Comparison of ENCODE assay signal across 10 mouse cellular contexts in the genomic region with DNA sequence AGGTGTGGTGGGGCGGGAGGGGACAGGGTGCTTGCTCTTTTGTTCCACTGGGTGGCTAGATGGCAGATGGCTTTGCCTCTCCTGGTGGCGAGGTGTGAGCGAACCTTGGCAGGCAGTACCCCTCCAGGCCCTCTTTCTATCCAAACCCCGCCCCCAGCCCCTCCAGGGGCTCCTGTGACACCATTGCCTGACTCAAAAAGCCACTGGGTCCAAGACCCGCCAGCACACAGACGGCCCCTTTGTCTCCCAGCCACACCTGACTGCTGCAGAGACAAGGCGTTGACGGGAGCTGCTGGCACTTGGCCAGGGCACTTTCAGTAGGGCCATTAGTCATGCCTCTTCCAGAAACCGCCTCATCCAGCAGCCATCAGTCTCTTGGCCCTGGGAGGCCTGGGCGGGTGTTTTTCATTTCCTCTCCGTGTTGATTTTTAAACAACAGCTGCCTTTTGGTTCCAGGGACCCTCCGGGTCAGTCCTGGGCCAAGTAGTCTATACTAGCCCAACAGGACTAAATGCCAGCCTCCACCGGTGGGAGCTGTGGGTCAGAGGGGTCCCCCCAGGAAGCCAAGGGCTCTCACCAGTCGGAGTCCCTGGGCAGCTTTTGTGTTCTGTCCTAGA. TPM values are rescaled to one million over a fixed set of nuclear protein-coding genes. Genes with fewer than 3 reads are reported as not detected.
DNase-seq lines count a peak whose midpoint lies in the region; ATAC-seq and TF ChIP-seq lines count a peak whose summit lies in the region.
"Had no signal": no experiment of that assay in that cellular context is flagged by ENCODE, and none has a peak within 500 bp of the region (broad histone marks: within the 10 kb centered on the region; RNA-seq: fewer than 3 reads in every experiment).

No protein-coding gene starts in this region.

- H3K4me2 ChIP-seq in embryonic facial prominence, embryonic 15.5 days (replicated peaks) = no peak overlapping the region
- H3K4me2 ChIP-seq in heart, embryonic 14.5 days (ENCODE audit: low read length) = peak overlapping the region; percentile 41
- 0 out of 2 replicates have a peak overlapping the region, but pooled peaks have one; percentile 13 for H3K4me2 ChIP-seq in limb, embryonic 14.5 days (replicated peaks; ENCODE audit: low read depth, low read length, severe bottlenecking)
- H3K4me2 ChIP-seq in neural tube, embryonic 13.5 days = peak overlapping the region; percentile 7; the same call in 1 of the 2 replicates
- H3K4me2 ChIP-seq: liver, embryonic 15.5 days had no signal

- peak; percentile 92 for DNase-seq in left cerebral cortex, postnatal 4 days
- DNase-seq in left cerebral cortex, postnatal 14 days (ENCODE audit: low spot score in 2 of 2) = no peak
- DNase-seq in adrenal gland, postnatal 36 days = peak; percentile 65 to 79
- DNase-seq in limb, embryonic 14.5 days (ENCODE audit: low spot score) = peak; percentile 92
- DNase-seq in left cerebral cortex, adult 8-10 months (ENCODE audit: low spot score in 2 of 2) = no peak

- 12% methylated on average over 14 of the region's 14 CpGs for WGBS in embryonic facial prominence, embryonic 15.5 days
- 13% methylated on average over 14 of the region's 14 CpGs for WGBS in heart, embryonic 14.5 days
- 11% methylated on average over 14 of the region's 14 CpGs for WGBS in limb, embryonic 14.5 days
- 15% methylated on average over 14 of the region's 14 CpGs for WGBS in neural tube, embryonic 13.5 days

- H3K27me3 ChIP-seq in embryonic facial prominence, embryonic 15.5 days = no peaks in the 10 kb centered on the region
- H3K27me3 ChIP-seq in heart, embryonic 14.5 days (ENCODE audit: control insufficient read depth, insufficient read depth, low read length) = no peaks in the 10 kb centered on the region
- no peaks in the 10 kb centered on the region for H3K27me3 ChIP-seq in limb, embryonic 14.5 days (ENCODE audit: control insufficient read depth, insufficient read depth, low read length)
- H3K27me3 ChIP-seq in neural tube, embryonic 13.5 days = no peaks in the 10 kb centered on the region
- H3K27me3 ChIP-seq: liver, embryonic 15.5 days had no signal

- intact Hi-C loops in left cerebral cortex, postnatal 4 days (cut with DNase I) = no loop called here
- intact Hi-C loops in left cerebral cortex, postnatal 14 days (cut with DNase I) = no loop called here

- peak overlapping the region; percentile 71 for H3K27ac ChIP-seq in embryonic facial prominence, embryonic 15.5 days (replicated peaks)
- H3K27ac ChIP-seq in heart, embryonic 14.5 days (replicated peaks in 1 of 2; ENCODE audit: control insufficient read depth in 1 of 2, insufficient read depth in 1 of 2, low read depth in 2 of 2, low read length in 2 of 2) = peak overlapping the region; percentile 58 to 75
- H3K27ac ChIP-seq in limb, embryonic 14.5 days (replicated peaks; ENCODE audit: low read depth, low read length) = peak overlapping the region; percentile 56
- peak overlapping the region; percentile 83 for H3K27ac ChIP-seq in neural tube, embryonic 13.5 days (replicated peaks)
- H3K27ac ChIP-seq: liver, embryonic 15.5 days had no signal

- H3K4me3 ChIP-seq in embryonic facial prominence, embryonic 15.5 days (replicated peaks) = no peak overlapping the region
- H3K4me3 ChIP-seq in heart, embryonic 14.5 days (ENCODE audit: control insufficient read depth in 1 of 2, insufficient read depth in 1 of 2, low read depth in 1 of 2, low read length in 2 of 2) = no peak overlapping the region
- H3K4me3 ChIP-seq in limb, embryonic 14.5 days (replicated peaks; ENCODE audit: low read length) = no peak overlapping the region
- no peak overlapping the region for H3K4me3 ChIP-seq in neural tube, embryonic 13.5 days
- H3K4me3 ChIP-seq: liver, embryonic 15.5 days had no signal

- no peak overlapping the region for H3K9ac ChIP-seq in embryonic facial prominence, embryonic 15.5 days
- no peak overlapping the region for H3K9ac ChIP-seq in heart, embryonic 14.5 days (ENCODE audit: low read length)
- peak overlapping the region; percentile 34 for H3K9ac ChIP-seq in limb, embryonic 14.5 days (ENCODE audit: low read depth, low read length, severe bottlenecking)
- 0 out of 2 replicates have a peak overlapping the region, but pooled peaks have one; percentile 6 for H3K9ac ChIP-seq in neural tube, embryonic 13.5 days
- H3K9ac ChIP-seq: liver, embryonic 15.5 days had no signal

- H3K36me3 ChIP-seq in embryonic facial prominence, embryonic 15.5 days = no peaks in the 10 kb centered on the region
- no peaks in the 10 kb centered on the region for H3K36me3 ChIP-seq in heart, embryonic 14.5 days (ENCODE audit: control insufficient read depth, insufficient read depth, low read length)
- H3K36me3 ChIP-seq in limb, embryonic 14.5 days (ENCODE audit: control insufficient read depth, insufficient read depth, low read length) = no peaks in the 10 kb centered on the region
- no peaks in the 10 kb centered on the region for H3K36me3 ChIP-seq in neural tube, embryonic 13.5 days
- H3K36me3 ChIP-seq: G1E; liver, embryonic 15.5 days had no signal

- peaks cover 28% of the 10 kb centered on the region for H3K4me1 ChIP-seq in embryonic facial prominence, embryonic 15.5 days
- peaks cover 12 to 13% of the 10 kb centered on the region in 2 experiments for H3K4me1 ChIP-seq in heart, embryonic 14.5 days (ENCODE audit: control insufficient read depth in 2 of 2, insufficient read depth in 2 of 2, low read length in 2 of 2)
- H3K4me1 ChIP-seq in limb, embryonic 14.5 days (ENCODE audit: control insufficient read depth, insufficient read depth, low read length) = peaks cover 14% of the 10 kb centered on the region
- peaks cover 31% of the 10 kb centered on the region for H3K4me1 ChIP-seq in neural tube, embryonic 13.5 days (replicated peaks)

- ATAC-seq in embryonic facial prominence, embryonic 15.5 days (ENCODE audit: insufficient number of reproducible peaks, low FRiP score, low TSS enrichment, low read depth) = peak; percentile 84
- ATAC-seq in heart, embryonic 14.5 days (ENCODE audit: insufficient number of reproducible peaks, insufficient read depth, low FRiP score, low read depth) = peak; percentile 85
- ATAC-seq in limb, embryonic 14.5 days (ENCODE audit: low FRiP score, low read depth) = peak; percentile 85
- ATAC-seq in neural tube, embryonic 13.5 days (ENCODE audit: low read depth) = peak; percentile 86

- no peak for TF ChIP-seq POLR2A in limb, embryonic 14.5 days (IDR thresholded peaks at IDR 0.05; ENCODE audit: borderline replicate concordance, extremely low read depth, insufficient read depth, insufficient read length)

- no peaks in the 10 kb centered on the region for H3K9me3 ChIP-seq in embryonic facial prominence, embryonic 15.5 days (replicated peaks)
- no peaks in the 10 kb centered on the region for H3K9me3 ChIP-seq in heart, embryonic 14.5 days (ENCODE audit: control insufficient read depth, low read length)
- H3K9me3 ChIP-seq in limb, embryonic 14.5 days (ENCODE audit: control insufficient read depth, low read length) = no peaks in the 10 kb centered on the region
- H3K9me3 ChIP-seq in neural tube, embryonic 13.5 days = no peaks in the 10 kb centered on the region
- H3K9me3 ChIP-seq: liver, embryonic 15.5 days had no signal

RNA-seq across cellular contexts. Expression of a gene that starts 58.4 kb away (rescaled TPM):
- 1 to 10 TPM; 1.2 to 1.4 TPM for total RNA-seq in left cerebral cortex, postnatal 4 days (2021)
- total RNA-seq in left cerebral cortex, postnatal 14 days (2021) = 1 to 10 TPM; 6.6 to 8.5 TPM
- total RNA-seq in adrenal gland, postnatal 36 days (2021) = 1 to 10 TPM; 3.8 to 9.1 TPM
- 1.8 and 2.2 TPM in 2 replicates for polyA plus RNA-seq in embryonic facial prominence, embryonic 15.5 days (2015; fragmentation: Nextera tagmentation; extraction: Ambion mirVana)
- 2.2 TPM in 2 replicates for polyA plus RNA-seq in heart, embryonic 14.5 days (2014; fragmentation: Nextera tagmentation; extraction: Ambion mirVana)
- polyA plus RNA-seq in limb, embryonic 14.5 days (2012; rRNA removed) = 3.5 and 3.8 TPM in 2 replicates
- 2.6 and 3.1 TPM in 2 replicates for polyA plus RNA-seq in limb, embryonic 14.5 days (2014; fragmentation: Nextera tagmentation; extraction: Ambion mirVana)
- 1.2 and 1.4 TPM in 2 replicates for polyA plus RNA-seq in neural tube, embryonic 13.5 days (2015; fragmentation: Nextera tagmentation; extraction: Ambion mirVana)
- 10 to 100 TPM; 12.1 to 17.6 (median 15.0) TPM for total RNA-seq in left cerebral cortex, adult 8-10 months (2022)
- polyA plus RNA-seq: G1E had no signal

Comparison
In these comparisons a context has a peak if more than half of its experiments do, and no peak if none do; other contexts are left out.
1. DNase-seq: peak in left cerebral cortex, postnatal 4 days (single experiment), adrenal gland, postnatal 36 days (2 of 2) and limb, embryonic 14.5 days (single experiment); none in left cerebral cortex, postnatal 14 days (0 of 2) and left cerebral cortex, adult 8-10 months (0 of 2).
2. H3K9ac ChIP-seq: peak in limb, embryonic 14.5 days (single experiment) and neural tube, embryonic 13.5 days (single experiment); none in embryonic facial prominence, embryonic 15.5 days (single experiment) and heart, embryonic 14.5 days (single experiment).
3. Peak in every context shown above with its lines, with median percentiles within 50 percentile points of each other: ATAC-seq and H3K27ac ChIP-seq.